Mouse (Mus musculus): ENCODE data around the gene Zfp12. TPM values are rescaled to one million over a fixed set of nuclear protein-coding genes. Genes with fewer than 3 reads are reported as not detected.

The Zfp12 gene
- total RNA-seq, 2 experiments from 2014 or later = 28.4 to 30.8 TPM

- intact Hi-C loops (cut with DNase I) = loop anchor here (5.0 kb wide), 2 partner anchors 46 to 61 kb away; partner anchors contain the start of gene Zfp12
- no peak for DNase-seq (ENCODE audit: low spot score in 2 of 2)
Measured at GRCm38 (mm10) chr5:143297986-143298385, 63.0 kb downstream of the Zfp12 start.

GRCm38 (mm10) chr5:143298391-143298790, 63.4 kb downstream of the Zfp12 start:
- DNase-seq (ENCODE audit: low spot score in 2 of 2) = no peak
- intact Hi-C loops (cut with DNase I) = loop anchor here (5.0 kb wide), 2 partner anchors 46 to 61 kb away; partner anchors contain the start of gene Zfp12

Other genes with a start within 250 kb of the Zfp12 start
- 10 to 100 TPM; 42.6 to 42.8 TPM for gene Rnf216, start 122.2 kb upstream of the Zfp12 start, total RNA-seq (2021)
- gene Olfr718-ps1, start 87.6 kb upstream of the Zfp12 start, total RNA-seq (2021) = under 1 TPM; 0.09 to 0.14 TPM
- gene Rbak, start 54.4 kb upstream of the Zfp12 start, total RNA-seq (2021) = 10 to 100 TPM; 11.9 to 13.6 TPM
- gene Spdye4b, start 54.1 kb upstream of the Zfp12 start, total RNA-seq (2021) = not detected
- not detected for gene Spdye4a, start 8.3 kb upstream of the Zfp12 start, total RNA-seq (2021)
- gene Zfp316, start 34.9 kb downstream of the Zfp12 start, total RNA-seq (2021) = 10 to 100 TPM; 18.6 to 20.1 TPM
- gene Zfp853, start 58.5 kb downstream of the Zfp12 start, total RNA-seq (2021) = 1 to 10 TPM; 6.7 to 7.6 TPM
- gene E130309D02Rik, start 80.2 kb downstream of the Zfp12 start, total RNA-seq (2021) = 10 to 100 TPM; 24.4 to 24.7 TPM
- 10 to 100 TPM; 37.5 to 38.2 TPM for gene Zdhhc4, start 94.1 kb downstream of the Zfp12 start, total RNA-seq (2021)
- gene Grid2ip, start 122.2 kb downstream of the Zfp12 start, total RNA-seq (2021) = 1 to 10 TPM; 1.6 TPM
- 10 to 100 TPM; 35.2 to 37.8 TPM for gene Kdelr2, start 168.7 kb downstream of the Zfp12 start, total RNA-seq (2021)
- gene Daglb, start 229.4 kb downstream of the Zfp12 start, total RNA-seq (2021) = 10 to 100 TPM; 26.4 to 32.7 TPM